Mouse (Mus musculus): ENCODE data around the gene Mst1.

DNA sequence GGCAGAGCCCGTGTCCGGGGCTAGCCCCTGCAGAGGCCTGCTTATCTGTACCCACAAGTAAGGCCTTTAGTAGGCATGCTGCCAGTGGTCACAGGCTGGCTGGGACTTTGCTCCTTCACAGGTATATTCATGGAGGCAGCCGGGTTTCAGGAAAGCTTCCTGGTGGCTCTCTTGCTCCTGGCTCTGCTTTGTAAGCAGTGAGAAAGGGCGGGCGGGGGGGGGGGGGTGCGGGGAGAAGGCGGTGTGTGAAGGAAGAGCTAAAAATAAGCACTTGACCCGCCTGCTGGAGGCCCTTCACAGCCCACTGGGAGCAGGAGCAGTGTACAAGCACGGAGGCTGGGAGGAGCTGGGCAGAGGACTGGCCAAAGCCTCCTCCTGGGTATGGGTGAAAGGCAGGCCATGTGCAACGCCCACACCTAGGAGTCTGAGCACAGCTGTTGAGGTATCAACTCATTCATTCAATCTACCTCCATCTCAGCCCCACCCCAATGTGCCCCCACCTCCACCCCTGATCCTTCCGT is 39.7 kb downstream of the Mst1 start:
- TF ChIP-seq POLR2A (IDR thresholded peaks at IDR 0.05; ENCODE audit: control insufficient read depth, low read depth, low read length) = no peak
- no peak for TF ChIP-seq CTCF (IDR thresholded peaks at IDR 0.05; ENCODE audit: control insufficient read depth, insufficient read depth, insufficient replicate concordance, low read depth, low read length)

Measured in testis, adult 2 months (tissue).